Mouse (Mus musculus) small intestine, adult 2 months (tissue): ENCODE measurements around the gene Cdc42bpg. TPM values are rescaled to one million over a fixed set of nuclear protein-coding genes. Genes with fewer than 3 reads are reported as not detected.

Experiments used
- H3K27ac ChIP-seq: fragments of 200-500 bp; 2 replicates; pipeline ENCODE4 v1.5.1; 2012; ENCODE audit warnings: low read depth, low read length, control low read depth, inconsistent platforms; ENCODE audit not compliant: insufficient read depth
- H3K27me3 ChIP-seq: fragments of 200-500 bp; 2 replicates; pipeline ENCODE4 v1.6.1; 2012; ENCODE audit warnings: mild to moderate bottlenecking, moderate library complexity, low read length, inconsistent platforms; ENCODE audit not compliant: control insufficient read depth, insufficient read depth
- H3K36me3 ChIP-seq: fragments of 200-500 bp; 2 replicates; pipeline ENCODE4 v1.6.1; 2012; ENCODE audit warnings: mild to moderate bottlenecking, low read length, control low read depth, inconsistent platforms; ENCODE audit not compliant: control insufficient read depth, insufficient read depth
- H3K4me1 ChIP-seq: fragments of 200-500 bp; 2 replicates; pipeline ENCODE4 v1.6.1; 2012; ENCODE audit warnings: low read length, inconsistent platforms, mixed read lengths; ENCODE audit not compliant: control insufficient read depth, insufficient read depth, insufficient read length
- H3K4me3 ChIP-seq: fragments of 200-500 bp; 2 replicates; pipeline ENCODE4 v1.5.1; 2012; ENCODE audit warnings: low read depth, mild to moderate bottlenecking, control low read depth, inconsistent platforms, low read length, moderate library complexity
- CTCF ChIP-seq: fragments of 200-500 bp; IDR thresholded peaks from 2 replicates; pipeline ENCODE4 v1.5.1; 2012; ENCODE audit warnings: low read depth, mild to moderate bottlenecking, control low read depth, inconsistent platforms, low read length, moderate library complexity, mixed read lengths; ENCODE audit not compliant: insufficient replicate concordance, insufficient read length; ENCODE audit errors: extremely low read depth
- POLR2A ChIP-seq: fragments of 200-500 bp; IDR thresholded peaks from 2 replicates; pipeline ENCODE4 v1.6.1; 2012; ENCODE audit warnings: low read depth, mild to moderate bottlenecking, control low read depth, inconsistent platforms, low read length, moderate library complexity
- WGBS: fragments of 180-500 bp; shearing (Covaris S2); methylation state at CpG from one replicate; pipeline ENCODE4 v1.1.7; 2018; 5-methylcytosine and 5-hydroxymethylcytosine counted together
- polyA plus RNA-seq: library from polyadenylated mRNA; depleted of rRNA; stranded (reverse); fragments of >200 nt; gene quantifications from 2 replicates; pipeline ENCODE4 v1.2.3, GENCODE M21; 2012; rRNA removed

The Cdc42bpg gene
- polyA plus RNA-seq, 1 experiment: 53.2 TPM

DNA sequence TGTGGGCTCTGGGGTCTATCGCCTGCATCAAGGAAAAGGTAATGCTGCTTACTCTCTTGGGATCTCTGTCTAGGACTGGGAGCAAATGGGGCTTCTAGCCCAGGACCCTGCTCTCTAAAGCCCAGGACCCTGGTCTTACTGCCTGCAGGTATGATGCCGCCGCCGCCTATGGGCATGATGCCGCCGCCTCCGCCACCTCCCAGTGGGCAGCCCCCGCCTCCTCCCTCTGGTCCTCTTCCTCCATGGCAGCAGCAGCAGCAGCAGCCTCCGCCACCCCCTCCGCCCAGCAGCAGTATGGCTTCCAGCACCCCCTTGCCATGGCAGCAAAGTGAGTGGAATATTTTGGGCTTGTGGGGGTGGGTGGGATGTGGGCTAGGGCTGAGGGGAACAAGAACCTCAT lies 68.3 kb downstream of the Cdc42bpg start:
- peaks cover 84% of the 10 kb centered on the region for H3K36me3 ChIP-seq
- no peak overlapping the region for H3K4me3 ChIP-seq
- TF ChIP-seq POLR2A: no peak
- TF ChIP-seq CTCF: no peak
- WGBS: 96% methylated on average over 9 of the region's 10 CpGs
- H3K27ac ChIP-seq: no peak overlapping the region
- no peaks in the 10 kb centered on the region for H3K27me3 ChIP-seq
- H3K4me1 ChIP-seq: no peaks in the 10 kb centered on the region

Other genes with a start within 250 kb of the Cdc42bpg start
- 7.6 and 14.8 TPM in 2 replicates for gene Mrpl49, start 248.7 kb upstream of the Cdc42bpg start, polyA plus RNA-seq
- 1,660 and 2,469 TPM in 2 replicates for gene Fau, start 248.6 kb upstream of the Cdc42bpg start, polyA plus RNA-seq
- 56.8 and 78.1 TPM in 2 replicates for gene Znhit2, start 245.3 kb upstream of the Cdc42bpg start, polyA plus RNA-seq
- gene Tm7sf2, start 238.1 kb upstream of the Cdc42bpg start, polyA plus RNA-seq: 30.6 and 49.4 TPM in 2 replicates
- gene Vps51, start 229.2 kb upstream of the Cdc42bpg start, polyA plus RNA-seq: 46.5 and 84.2 TPM in 2 replicates
- gene Tmem262, start 226.4 kb upstream of the Cdc42bpg start, polyA plus RNA-seq: not detected in 2 replicates
- gene Gm28374, start 224.2 kb upstream of the Cdc42bpg start, polyA plus RNA-seq: not detected in 2 replicates
- gene Zfpl1, start 221.5 kb upstream of the Cdc42bpg start, polyA plus RNA-seq: 62.1 and 119 TPM in 2 replicates
- gene Cdca5, start 221.5 kb upstream of the Cdc42bpg start, polyA plus RNA-seq: 1.6 and 2.6 TPM in 2 replicates
- gene AC131692.1, start 212.0 kb upstream of the Cdc42bpg start, polyA plus RNA-seq: not detected in 2 replicates
- gene Naaladl1, start 200.7 kb upstream of the Cdc42bpg start, polyA plus RNA-seq: 46.7 and 1,874 TPM in 2 replicates
- gene Sac3d1, start 187.8 kb upstream of the Cdc42bpg start, polyA plus RNA-seq: 35.7 and 46.4 TPM in 2 replicates
- gene Snx15, start 178.2 kb upstream of the Cdc42bpg start, polyA plus RNA-seq: 19.8 and 41.8 TPM in 2 replicates
- 67.6 and 146 TPM in 2 replicates for gene Batf2, start 165.5 kb upstream of the Cdc42bpg start, polyA plus RNA-seq
- 62.7 and 98.9 TPM in 2 replicates for gene Arl2, start 164.9 kb upstream of the Cdc42bpg start, polyA plus RNA-seq
- 0.17 and 1.7 TPM in 2 replicates for gene Majin, start 122.1 kb upstream of the Cdc42bpg start, polyA plus RNA-seq
- gene Gpha2, start 80.1 kb upstream of the Cdc42bpg start, polyA plus RNA-seq: 0.74 TPM in 1 of 2 replicates, not detected in the other
- 64.2 and 112 TPM in 2 replicates for gene Ppp2r5b, start 70.6 kb upstream of the Cdc42bpg start, polyA plus RNA-seq
- 37.0 and 68.8 TPM in 2 replicates for gene Atg2a, start 64.8 kb upstream of the Cdc42bpg start, polyA plus RNA-seq
- 315 and 714 TPM in 2 replicates for gene Ehd1, start 29.7 kb upstream of the Cdc42bpg start, polyA plus RNA-seq
- gene Men1, start 28.5 kb downstream of the Cdc42bpg start, polyA plus RNA-seq: 23.6 and 38.5 TPM in 2 replicates
- 41.0 and 77.3 TPM in 2 replicates for gene Map4k2, start 34.7 kb downstream of the Cdc42bpg start, polyA plus RNA-seq
- gene Sf1, start 57.2 kb downstream of the Cdc42bpg start, polyA plus RNA-seq: 99.0 and 171 TPM in 2 replicates
- gene Pygm, start 77.9 kb downstream of the Cdc42bpg start, polyA plus RNA-seq: 3.2 and 5.0 TPM in 2 replicates
- 38.3 and 40.9 TPM in 2 replicates for gene Rasgrp2, start 92.9 kb downstream of the Cdc42bpg start, polyA plus RNA-seq
- gene Nrxn2, start 112.3 kb downstream of the Cdc42bpg start, polyA plus RNA-seq: 2.0 and 2.9 TPM in 2 replicates
- not detected in 2 replicates for gene Slc22a12, start 236.6 kb downstream of the Cdc42bpg start, polyA plus RNA-seq